Mouse (Mus musculus) kidney, adult 2 months (tissue): ENCODE data around the gene Slc39a13. TPM values are rescaled to one million over a fixed set of nuclear protein-coding genes. Genes with fewer than 3 reads are reported as not detected.

Experiments
- DNase-seq: peaks from one replicate; pipeline ENCODE4 v3.0.0; 2021
- H3K27ac ChIP-seq: fragments of 200-500 bp; 2 replicates; pipeline ENCODE4 v1.5.1; 2012; ENCODE audit warnings: low read depth, low read length, control low read depth, inconsistent platforms; ENCODE audit not compliant: insufficient read depth
- H3K27me3 ChIP-seq: fragments of 200-500 bp; replicated peaks from 2 replicates; pipeline ENCODE4 v1.6.1; 2012; ENCODE audit warnings: mild to moderate bottlenecking, moderate library complexity, low read length, inconsistent platforms; ENCODE audit not compliant: control insufficient read depth, insufficient read depth
- H3K36me3 ChIP-seq: fragments of 200-500 bp; 2 replicates; pipeline ENCODE4 v1.6.1; 2012; ENCODE audit warnings: mild to moderate bottlenecking, moderate library complexity, low read length, inconsistent platforms; ENCODE audit not compliant: control insufficient read depth, insufficient read depth
- H3K4me1 ChIP-seq: fragments of 200-500 bp; 2 replicates; pipeline ENCODE4 v1.6.1; 2011; ENCODE audit warnings: low read length; ENCODE audit not compliant: control insufficient read depth, insufficient read depth
- H3K4me3 ChIP-seq: fragments of 200-500 bp; 2 replicates; pipeline ENCODE4 v1.5.1; 2011; ENCODE audit warnings: mild to moderate bottlenecking, low read depth, low read length, control low read depth; ENCODE audit not compliant: insufficient read depth
- CTCF ChIP-seq: fragments of 200-500 bp; conservative IDR thresholded peaks from 2 replicates; pipeline ENCODE4 v1.5.1; 2011; ENCODE audit warnings: low read depth, mild to moderate bottlenecking, control low read depth, low read length, moderate library complexity, mixed read lengths; ENCODE audit not compliant: insufficient read depth, insufficient read length
- POLR2A ChIP-seq: fragments of 200-500 bp; IDR thresholded peaks from one replicate; pipeline ENCODE4 v1.6.1; 2011; ENCODE audit warnings: low read depth, low read length, control low read depth
- WGBS: fragments of 180-500 bp; shearing (Covaris S2); methylation state at CpG from one replicate; pipeline ENCODE4 v1.1.7; 2018; 5-methylcytosine and 5-hydroxymethylcytosine counted together
- polyA plus RNA-seq: library from polyadenylated mRNA; depleted of rRNA; stranded (reverse); fragments of >200 nt; gene quantifications from 2 replicates; pipeline ENCODE4 v1.2.3, GENCODE M21; 2012; rRNA removed

The Slc39a13 gene
- 87.2 and 103 TPM in 2 replicates for polyA plus RNA-seq

- Histone ChIP-seq H3K27me3 (no peaks in the 10 kb centered on the region), H3K4me3 (peak within 1 kb of the TSS; percentile 84), H3K27ac (peak within 1 kb of the TSS; percentile 83), H3K36me3 (no peaks in the 10 kb centered on the region), H3K4me1 (peaks cover 7% of the 10 kb centered on the region; the same call in 1 of the 2 replicates)
- under 1% methylated on average over 69 of the region's 69 CpGs for WGBS
- DNase-seq, result peak; percentile 97
- TF ChIP-seq POLR2A (peak; percentile 15), CTCF (peak; percentile 94)
These were observed at the start of gene Slc39a13 for GRCm38 (mm10) chr2:91070076-91070800. Slc39a13 (minus strand) TSS chr2:91070417.

DNA sequence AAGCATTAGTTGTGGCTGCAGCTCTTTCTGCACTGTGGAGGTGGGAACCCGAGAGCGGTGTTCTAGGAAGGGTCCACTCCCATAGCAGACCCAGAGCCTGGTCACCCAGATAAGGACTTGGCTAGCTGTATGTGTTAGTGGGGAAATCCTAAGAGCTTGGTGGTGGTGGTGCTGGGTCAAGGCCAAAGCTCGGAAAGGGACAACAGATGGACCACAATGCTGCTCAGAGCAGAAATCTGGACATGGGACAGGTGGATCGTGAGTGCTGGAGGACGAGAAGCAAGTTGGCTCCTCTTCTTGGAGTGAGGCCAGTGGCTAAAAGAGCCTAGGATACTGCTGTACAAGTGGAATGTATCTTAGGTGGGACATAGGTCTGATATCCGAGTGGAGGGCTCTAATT, 49.3 kb upstream of the Slc39a13 start:
- no peak overlapping the region for H3K27ac ChIP-seq
- DNase-seq, result no peak
- H3K4me1 ChIP-seq, result no peaks in the 10 kb centered on the region
- no peak overlapping the region for H3K4me3 ChIP-seq
- H3K36me3 ChIP-seq, result no peaks in the 10 kb centered on the region
- TF ChIP-seq POLR2A, result no peak
- no peak for TF ChIP-seq CTCF
- 80% methylated on average over 6 of the region's 6 CpGs for WGBS
- H3K27me3 ChIP-seq, result no peaks in the 10 kb centered on the region

GRCm38 (mm10) chr2:91119061-91119460, 48.8 kb upstream of the Slc39a13 start:
- H3K4me3 ChIP-seq, result no peak overlapping the region
- H3K27me3 ChIP-seq, result no peaks in the 10 kb centered on the region
- no peak overlapping the region for H3K27ac ChIP-seq
- WGBS, result 75% methylated on average over 19 of the region's 19 CpGs
- H3K36me3 ChIP-seq, result no peaks in the 10 kb centered on the region
- H3K4me1 ChIP-seq, result no peaks in the 10 kb centered on the region
- no peak for TF ChIP-seq POLR2A
- TF ChIP-seq CTCF, result no peak
- DNase-seq, result peak; percentile 30

GRCm38 (mm10) chr2:91118647-91119046, 48.4 kb upstream of the Slc39a13 start:
- H3K4me1 ChIP-seq, result no peaks in the 10 kb centered on the region
- TF ChIP-seq POLR2A, result no peak
- TF ChIP-seq CTCF, result no peak
- 77% methylated on average over 1 of the region's 1 CpGs for WGBS
- no peak for DNase-seq
- H3K36me3 ChIP-seq, result no peaks in the 10 kb centered on the region
- H3K4me3 ChIP-seq, result no peak overlapping the region
- no peak overlapping the region for H3K27ac ChIP-seq
- no peaks in the 10 kb centered on the region for H3K27me3 ChIP-seq

- no peak within 1 kb of the TSS for H3K27ac ChIP-seq
- TF ChIP-seq CTCF (no peak), POLR2A (no peak)
- H3K27me3 ChIP-seq, result no peaks in the 10 kb centered on the region
- H3K4me1 ChIP-seq, result no peaks in the 10 kb centered on the region
- DNase-seq, result no peak
- H3K36me3 ChIP-seq, result no peaks in the 10 kb centered on the region
- no peak within 1 kb of the TSS for H3K4me3 ChIP-seq
- WGBS, result 83% methylated on average over 11 of the region's 11 CpGs
These were observed 47.5 kb upstream of the Slc39a13 start, which contains the start of gene Mybpc3 for GRCm38 (mm10) chr2:91117585-91118275. Mybpc3 (plus strand) TSS chr2:91118144.

DNA sequence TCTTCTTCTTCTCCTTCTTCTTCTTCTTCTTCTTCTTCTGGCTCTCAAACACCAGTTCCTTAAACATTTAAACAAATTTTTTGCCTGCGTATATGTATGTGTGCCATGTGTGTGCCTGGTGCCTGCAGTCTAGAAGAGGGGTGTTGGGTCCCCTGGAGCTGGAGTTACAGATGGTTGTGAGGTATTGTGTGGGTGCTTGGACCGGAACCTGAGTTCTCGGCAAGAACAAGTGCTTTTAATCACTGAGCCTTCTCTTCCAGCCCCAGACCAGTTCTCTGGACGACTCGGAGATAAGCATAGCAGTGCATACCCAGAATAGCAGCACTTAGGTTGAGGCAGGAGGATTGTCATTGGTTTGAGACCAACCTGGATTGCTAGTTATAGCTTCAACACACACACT, 46.6 kb upstream of the Slc39a13 start:
- WGBS, result 88% methylated on average over 5 of the region's 5 CpGs
- TF ChIP-seq CTCF (no peak), POLR2A (no peak)
- H3K27me3 ChIP-seq, result no peaks in the 10 kb centered on the region
- no peak overlapping the region for H3K4me3 ChIP-seq
- H3K4me1 ChIP-seq, result no peaks in the 10 kb centered on the region
- no peak for DNase-seq
- no peaks in the 10 kb centered on the region for H3K36me3 ChIP-seq
- H3K27ac ChIP-seq, result no peak overlapping the region

DNA sequence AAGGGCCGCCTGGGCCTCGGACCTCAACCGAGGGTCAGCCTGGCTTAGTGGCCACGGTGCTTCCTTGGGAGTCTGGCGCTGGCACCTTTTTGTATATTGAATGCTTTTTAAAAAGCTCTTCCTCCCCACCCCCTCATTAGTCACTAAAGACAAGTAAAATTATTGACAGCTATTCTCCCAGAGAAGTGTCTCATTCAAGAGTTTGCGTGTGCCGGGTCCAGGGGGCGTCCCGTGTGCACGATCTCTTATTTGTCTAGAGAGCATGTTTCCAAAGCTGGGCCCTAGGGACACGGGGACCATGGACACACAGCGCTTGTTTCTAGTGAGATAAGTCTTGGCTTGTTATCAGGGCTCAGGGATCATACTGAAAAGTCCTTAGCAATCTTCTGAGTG, 45.4 kb upstream of the Slc39a13 start:
- no peak overlapping the region for H3K4me3 ChIP-seq

More for the DNA sequence above, 45.4 kb upstream of the Slc39a13 start:
- no peaks in the 10 kb centered on the region for H3K27me3 ChIP-seq
- no peak overlapping the region for H3K27ac ChIP-seq
- no peaks in the 10 kb centered on the region for H3K36me3 ChIP-seq
- no peak for DNase-seq
- TF ChIP-seq CTCF, result no peak
- H3K4me1 ChIP-seq, result no peaks in the 10 kb centered on the region
- 52% methylated on average over 12 of the region's 12 CpGs for WGBS
